Mouse (Mus musculus) kidney, embryonic 16.5 days (tissue): ENCODE data around the gene Rnf157. TPM values are rescaled to one million over a fixed set of nuclear protein-coding genes. Genes with fewer than 3 reads are reported as not detected.

Experiments
- ATAC-seq: fragments of 200-750 bp; cut with Nextera tagmentation; 2 replicates; pipeline ENCODE4 v1.8.0; 2017; ENCODE audit warnings: moderate TSS enrichment; ENCODE audit not compliant: low FRiP score, low TSS enrichment
- H3K27ac ChIP-seq: fragments of 300-500 bp; sonication (generic); 2 replicates; pipeline ENCODE4 v1.5.1; 2014; ENCODE audit warnings: low read length
- H3K27me3 ChIP-seq: fragments of 300-500 bp; sonication (generic); 2 replicates; pipeline ENCODE4 v1.6.1; 2014; ENCODE audit warnings: low read length, control low read depth, mixed read lengths; ENCODE audit not compliant: insufficient read depth
- H3K36me3 ChIP-seq: fragments of 300-500 bp; sonication (generic); 2 replicates; pipeline ENCODE4 v1.6.1; 2014; ENCODE audit warnings: low read length, control low read depth, mixed read lengths; ENCODE audit not compliant: insufficient read depth
- H3K4me1 ChIP-seq: fragments of 300-500 bp; sonication (generic); 2 replicates; pipeline ENCODE4 v1.6.1; 2014; ENCODE audit warnings: low read length, control low read depth, mixed read lengths; ENCODE audit not compliant: insufficient read depth
- H3K4me2 ChIP-seq: fragments of 300-500 bp; sonication (generic); replicated peaks from 2 replicates; pipeline ENCODE4 v1.6.1; 2014; ENCODE audit warnings: low read depth, low read length
- H3K4me3 ChIP-seq: fragments of 300-500 bp; sonication (generic); 2 replicates; pipeline ENCODE4 v1.5.1; 2014; ENCODE audit warnings: mild to moderate bottlenecking, low read length
- H3K9ac ChIP-seq: fragments of 300-500 bp; sonication (generic); replicated peaks from 2 replicates; pipeline ENCODE4 v1.6.1; 2014; ENCODE audit warnings: low read length
- H3K9me3 ChIP-seq: fragments of 300-500 bp; sonication (generic); 2 replicates; pipeline ENCODE4 v1.6.1; 2016; ENCODE audit warnings: low read length, control low read depth
- WGBS: fragments of 180-500 bp; shearing (Covaris S2); extraction: QIAGEN DNeasy Blood & Tissue Kit; methylation state at CpG from one replicate; pipeline ENCODE4 v1.1.7; 2014; 5-methylcytosine and 5-hydroxymethylcytosine counted together
- polyA plus RNA-seq: library from polyadenylated mRNA; unstranded; fragments of >200 nt; fragmentation: Nextera tagmentation; extraction: Ambion mirVana; gene quantifications from 2 replicates; pipeline ENCODE4 v1.2.1, GENCODE M21; 2015

Gene Rnf157
- polyA plus RNA-seq, 1 experiment from 2014 or later: 6.1 TPM

DNA sequence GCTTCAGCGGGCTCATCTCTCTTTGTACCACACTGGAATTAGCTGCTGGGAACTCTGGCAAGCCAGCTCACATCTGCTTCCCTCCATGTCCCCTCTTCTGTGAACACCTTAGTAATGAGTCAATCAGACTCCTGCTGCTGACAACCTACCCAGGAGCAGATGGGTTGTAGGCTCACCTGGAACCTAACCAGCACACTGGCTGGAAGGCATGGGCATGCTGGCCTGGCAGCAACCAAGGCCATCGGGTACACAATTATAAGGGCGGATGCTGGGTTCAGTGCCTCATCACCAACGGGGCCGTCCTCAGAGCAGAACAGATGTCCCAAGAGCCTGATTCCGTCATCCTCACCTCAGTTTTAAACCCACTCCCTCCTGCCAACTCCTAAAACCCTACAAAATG lies 114.2 kb downstream of the Rnf157 start:
- no peak overlapping the region for H3K9ac ChIP-seq
- 92% methylated on average over 6 of the region's 6 CpGs for WGBS

DNA sequence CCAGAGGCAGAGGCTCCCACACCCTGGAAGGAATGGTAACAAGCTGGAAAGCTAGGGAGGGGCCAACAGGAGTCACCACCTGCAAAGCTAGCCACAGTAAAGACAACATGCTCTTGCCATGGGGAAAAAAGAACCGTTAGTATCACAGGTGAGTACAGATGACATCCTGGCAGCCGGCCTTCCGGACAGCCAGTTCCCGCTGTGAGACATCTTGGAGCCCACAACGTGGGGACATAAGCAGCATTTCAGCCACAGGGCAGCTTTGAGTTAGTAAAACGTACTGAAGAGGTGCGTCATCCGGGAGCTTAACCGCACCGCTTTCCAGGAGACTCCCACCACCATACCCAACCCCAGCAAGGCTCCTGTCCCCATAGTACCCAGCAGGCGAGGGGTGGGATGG lies 114.6 kb downstream of the Rnf157 start:
- H3K9ac ChIP-seq: no peak overlapping the region
- WGBS: 89% methylated on average over 11 of the region's 11 CpGs
- H3K36me3 ChIP-seq: peaks cover 60% of the 10 kb centered on the region
- H3K4me3 ChIP-seq: no peak overlapping the region
- no peak for ATAC-seq
- no peak overlapping the region for H3K4me2 ChIP-seq
- no peaks in the 10 kb centered on the region for H3K9me3 ChIP-seq
- no peaks in the 10 kb centered on the region for H3K4me1 ChIP-seq
- H3K27ac ChIP-seq: no peak overlapping the region
- H3K27me3 ChIP-seq: no peaks in the 10 kb centered on the region

More for the DNA sequence above, 114.2 kb downstream of the Rnf157 start:
- ATAC-seq: no peak
- H3K4me3 ChIP-seq: no peak overlapping the region
- no peaks in the 10 kb centered on the region for H3K9me3 ChIP-seq
- peaks cover 64% of the 10 kb centered on the region for H3K36me3 ChIP-seq
- H3K4me2 ChIP-seq: no peak overlapping the region
- H3K27ac ChIP-seq: no peak overlapping the region
- H3K4me1 ChIP-seq: no peaks in the 10 kb centered on the region
- no peaks in the 10 kb centered on the region for H3K27me3 ChIP-seq

DNA sequence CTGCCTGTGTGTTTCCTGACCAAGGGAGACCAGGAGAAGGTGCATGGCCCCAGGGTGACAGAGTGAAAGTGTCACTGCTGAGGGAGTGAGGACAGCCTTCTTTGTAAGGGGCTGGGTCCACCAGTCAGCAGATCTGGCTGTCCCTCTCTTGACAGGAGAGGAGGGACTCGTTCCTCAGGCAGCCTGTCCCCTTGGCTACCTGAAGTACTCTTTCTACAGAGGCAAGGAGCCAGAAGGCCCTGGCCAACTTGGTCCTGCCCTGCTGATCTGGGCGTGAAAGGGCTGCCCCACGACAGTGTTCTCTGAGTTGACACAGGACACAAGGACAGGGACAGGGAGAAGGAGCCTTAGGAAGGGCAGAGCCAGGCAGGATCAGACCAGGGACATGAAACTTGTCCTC lies 115.8 kb downstream of the Rnf157 start:
- H3K9ac ChIP-seq: no peak overlapping the region
- no peak overlapping the region for H3K4me3 ChIP-seq
- H3K27me3 ChIP-seq: no peaks in the 10 kb centered on the region
- H3K36me3 ChIP-seq: peaks cover 55% of the 10 kb centered on the region
- no peaks in the 10 kb centered on the region for H3K4me1 ChIP-seq
- WGBS: 65% methylated on average over 3 of the region's 3 CpGs
- ATAC-seq: no peak
- H3K4me2 ChIP-seq: no peak overlapping the region
- H3K27ac ChIP-seq: no peak overlapping the region
- no peaks in the 10 kb centered on the region for H3K9me3 ChIP-seq

DNA sequence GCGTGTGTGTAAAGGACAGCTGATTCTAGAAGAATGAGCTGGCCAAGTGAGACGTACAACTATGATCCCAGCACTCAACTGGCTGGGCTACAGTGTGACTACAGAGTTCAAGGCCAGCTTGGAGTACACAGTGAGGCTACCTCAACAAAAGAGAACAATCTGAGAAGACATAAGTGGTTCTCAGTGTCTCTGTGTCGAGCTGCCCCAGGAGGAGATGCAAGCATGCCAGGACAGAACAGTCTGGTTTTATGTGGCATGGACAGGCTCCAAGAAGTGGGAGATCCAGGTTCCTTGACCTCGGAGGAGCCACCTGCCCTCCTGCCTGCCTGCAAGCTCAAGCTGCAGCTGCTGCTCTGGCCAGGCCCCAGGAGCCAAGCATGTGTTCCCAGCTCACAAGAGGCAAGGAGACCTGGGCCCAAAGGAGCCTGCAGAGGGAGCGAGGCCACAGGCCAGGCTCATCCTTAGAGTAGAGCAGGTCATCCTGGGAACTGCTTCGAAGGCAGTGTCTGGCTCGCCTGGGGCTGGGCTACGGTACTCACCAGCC lies 116.6 kb downstream of the Rnf157 start:
- Histone ChIP-seq H3K4me3 (no peak overlapping the region), H3K9ac (no peak overlapping the region), H3K27me3 (no peaks in the 10 kb centered on the region), H3K36me3 (peaks cover 53% of the 10 kb centered on the region), H3K4me1 (no peaks in the 10 kb centered on the region), H3K4me2 (no peak overlapping the region), H3K9me3 (no peaks in the 10 kb centered on the region), H3K27ac (no peak overlapping the region)
- 83% methylated on average over 8 of the region's 8 CpGs for WGBS
- ATAC-seq: no peak

DNA sequence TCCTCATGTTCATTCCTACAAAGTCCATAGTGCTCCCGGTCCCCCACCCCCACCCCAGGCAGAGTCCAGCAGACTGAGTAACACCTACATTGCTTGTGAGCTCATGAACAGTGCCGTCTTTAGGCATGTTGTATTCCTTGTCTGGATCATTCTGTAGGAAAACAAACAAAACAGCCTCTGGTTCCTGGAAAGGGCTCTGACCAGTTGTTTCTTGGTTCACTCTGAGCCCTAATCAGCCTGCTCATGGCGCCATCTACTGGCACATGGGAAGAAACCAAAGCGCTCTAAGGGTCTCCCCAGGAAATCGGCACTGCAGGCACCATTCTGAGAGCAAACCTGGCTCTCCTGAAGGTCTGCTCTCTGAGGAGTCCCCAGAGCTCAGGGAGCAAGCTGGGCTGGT lies 118.5 kb downstream of the Rnf157 start:
- WGBS: 34% methylated on average over 5 of the region's 5 CpGs
- H3K36me3 ChIP-seq: peaks cover 52% of the 10 kb centered on the region
- ATAC-seq: 0 out of 2 replicates have a peak, but pooled peaks have one; percentile 33

DNA sequence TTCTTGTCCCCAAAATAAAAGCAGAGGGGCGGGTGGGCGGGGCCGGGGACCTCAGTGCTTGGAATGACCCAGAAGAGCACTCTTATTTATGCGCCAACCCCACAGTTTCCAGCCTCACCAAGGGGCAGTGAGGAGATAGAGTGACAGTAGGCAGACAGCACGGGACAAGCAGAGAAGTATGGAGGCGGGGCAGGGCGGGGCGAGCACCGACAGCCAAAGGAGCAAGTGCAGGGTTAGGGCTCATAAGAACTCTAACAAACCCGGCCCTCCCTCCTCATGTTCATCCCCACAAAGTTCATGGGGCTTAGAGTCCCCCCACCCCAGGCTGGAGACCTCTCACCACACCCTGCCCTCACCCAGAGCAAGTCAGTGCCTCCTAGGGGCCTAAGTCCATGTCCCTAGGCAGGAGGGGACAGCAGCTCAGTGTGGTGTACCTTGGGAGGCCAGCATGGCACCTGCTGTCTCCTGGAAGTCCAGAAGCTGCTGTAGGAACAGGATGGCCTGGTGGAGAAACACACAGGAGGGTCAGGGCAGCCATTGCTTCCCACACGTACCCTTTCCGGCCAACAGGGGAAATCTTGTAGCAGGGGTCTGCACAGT lies 119.2 kb downstream of the Rnf157 start:
- ATAC-seq: no peak
- Histone ChIP-seq H3K9ac (no peak overlapping the region), H3K27me3 (no peaks in the 10 kb centered on the region), H3K4me3 (no peak overlapping the region), H3K9me3 (no peaks in the 10 kb centered on the region), H3K4me2 (no peak overlapping the region), H3K27ac (no peak overlapping the region), H3K4me1 (no peaks in the 10 kb centered on the region), H3K36me3 (peaks cover 53% of the 10 kb centered on the region)
- WGBS: 89% methylated on average over 12 of the region's 12 CpGs

More for the DNA sequence above, 118.5 kb downstream of the Rnf157 start:
- Histone ChIP-seq H3K9me3 (no peaks in the 10 kb centered on the region), H3K27ac (no peak overlapping the region), H3K4me1 (no peaks in the 10 kb centered on the region), H3K4me2 (no peak overlapping the region), H3K4me3 (no peak overlapping the region), H3K9ac (no peak overlapping the region), H3K27me3 (no peaks in the 10 kb centered on the region)

DNA sequence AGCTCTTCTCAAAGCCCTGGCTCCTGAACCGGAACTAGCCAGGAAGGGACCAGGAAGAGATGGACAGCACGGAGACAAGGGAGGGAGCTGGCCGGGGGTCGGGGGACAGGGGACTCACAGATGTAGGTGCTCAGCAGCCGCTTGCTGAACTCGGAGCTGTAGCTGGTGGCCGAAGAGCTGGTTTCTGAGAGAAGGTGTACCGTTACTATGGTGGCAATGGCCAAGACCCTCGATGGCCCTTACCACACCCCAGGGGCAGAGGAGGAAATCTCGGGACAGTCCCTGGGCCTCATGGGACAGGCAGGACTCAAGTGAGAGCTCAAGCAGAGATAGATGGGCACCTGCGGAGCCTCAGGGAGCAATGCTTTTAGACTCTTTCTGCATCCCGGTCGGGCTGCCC lies 120.4 kb downstream of the Rnf157 start:
- Histone ChIP-seq H3K4me3 (no peak overlapping the region), H3K9ac (no peak overlapping the region), H3K9me3 (no peaks in the 10 kb centered on the region), H3K4me2 (no peak overlapping the region), H3K4me1 (no peaks in the 10 kb centered on the region), H3K27ac (no peak overlapping the region), H3K36me3 (peaks cover 54% of the 10 kb centered on the region), H3K27me3 (no peaks in the 10 kb centered on the region)
- 93% methylated on average over 13 of the region's 13 CpGs for WGBS
- no peak for ATAC-seq

DNA sequence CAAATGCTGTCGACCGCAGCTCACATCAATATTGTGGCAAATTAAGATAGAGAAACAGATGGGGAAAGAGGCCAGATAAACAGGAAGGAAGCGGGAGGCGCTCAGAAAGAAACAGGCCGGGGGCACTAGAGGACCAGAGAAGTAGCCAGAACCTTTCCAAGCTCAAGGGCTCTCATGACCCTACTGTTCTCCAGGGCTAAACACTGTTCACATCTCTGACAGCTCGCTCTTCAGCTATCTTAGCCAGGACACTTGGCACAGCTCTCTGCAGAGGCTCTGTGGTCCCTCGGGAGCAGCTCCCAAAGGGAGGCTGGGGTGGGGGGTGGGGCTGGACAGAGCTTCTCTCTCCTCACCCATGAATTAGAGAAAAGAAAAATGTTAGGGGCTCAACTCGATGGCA lies 122.3 kb downstream of the Rnf157 start:
- no peaks in the 10 kb centered on the region for H3K4me1 ChIP-seq
- peaks cover 41% of the 10 kb centered on the region for H3K36me3 ChIP-seq
- no peaks in the 10 kb centered on the region for H3K27me3 ChIP-seq
- no peak overlapping the region for H3K9ac ChIP-seq
- ATAC-seq: no peak
- H3K9me3 ChIP-seq: no peaks in the 10 kb centered on the region
- WGBS: 71% methylated on average over 8 of the region's 8 CpGs
- H3K27ac ChIP-seq: no peak overlapping the region
- no peak overlapping the region for H3K4me2 ChIP-seq
- H3K4me3 ChIP-seq: no peak overlapping the region

DNA sequence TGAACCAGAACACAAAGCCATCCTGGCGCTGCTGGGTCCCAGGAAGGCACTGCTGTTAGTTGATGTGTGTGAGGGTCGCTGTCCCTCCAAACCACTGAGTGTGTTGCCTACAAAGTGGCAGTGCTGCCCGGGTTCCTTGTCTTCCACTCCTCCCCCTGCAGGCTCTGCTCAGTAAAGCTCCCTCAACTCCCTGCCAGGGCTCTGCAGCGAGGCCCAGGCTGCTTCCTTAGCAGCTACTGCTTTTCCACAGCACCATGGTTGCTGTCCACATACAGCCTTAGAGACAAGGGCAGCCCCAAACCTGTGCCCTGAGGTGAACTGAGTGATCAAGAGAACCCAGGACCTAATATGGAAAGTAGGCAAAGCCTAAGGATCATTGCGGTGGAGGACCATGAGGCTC lies 125.5 kb downstream of the Rnf157 start:
- Histone ChIP-seq H3K4me1 (peaks cover 6% of the 10 kb centered on the region), H3K27ac (no peak overlapping the region), H3K4me3 (no peak overlapping the region), H3K9ac (no peak overlapping the region), H3K9me3 (0 out of 2 replicates have a peak, but pooled peaks cover 7% of the 10 kb centered on the region), H3K36me3 (peaks cover 33% of the 10 kb centered on the region), H3K4me2 (no peak overlapping the region), H3K27me3 (peaks cover 30% of the 10 kb centered on the region)
- 74% methylated on average over 5 of the region's 5 CpGs for WGBS
- ATAC-seq: no peak
